ENCODE assay signal across 10 mouse cellular contexts in the genomic region with DNA sequence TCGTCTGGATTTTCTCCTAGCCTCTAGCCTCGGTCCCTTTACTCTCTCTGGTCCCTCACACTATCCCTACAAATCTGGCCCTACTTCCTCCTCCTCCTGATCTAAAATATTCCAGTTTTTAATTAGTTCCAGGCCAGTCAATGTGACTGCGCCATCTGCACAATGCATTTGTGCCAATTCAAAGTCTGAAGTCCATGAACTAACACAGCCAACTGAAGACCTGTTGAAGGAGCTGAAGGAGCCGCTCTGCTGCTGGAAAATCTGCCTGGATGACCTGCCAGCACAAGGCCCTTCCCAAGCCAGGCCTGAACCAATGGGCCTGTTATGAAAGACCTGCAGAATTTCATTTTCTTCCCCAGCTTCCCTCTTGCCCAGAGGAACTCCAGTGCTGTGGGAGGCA.
A peak's percentile ranks its signal among the peaks of the same experiment; 100 is the strongest.
DNase-seq lines count a peak whose midpoint lies in the region.
"Had no signal": no experiment of that assay in that cellular context is flagged by ENCODE, and none has a peak within 500 bp of the region (broad histone marks: within the 10 kb centered on the region; RNA-seq: fewer than 3 reads in every experiment).

No protein-coding gene starts in this region.

- peak; percentile 14 for DNase-seq in adrenal gland, postnatal 10 days
- no peak for DNase-seq in adrenal gland, adult 18-20 months (ENCODE audit: low spot score in 2 of 2)
- DNase-seq in kidney, adult 9 months, result peak; percentile 83
- no peak for DNase-seq in kidney, postnatal 10 days
- DNase-seq in cerebellum, postnatal 25 days, result peak; percentile 72 to 77
- peak; percentile 54 to 75 for DNase-seq in kidney, postnatal 36 days
- DNase-seq in left cerebral cortex, postnatal 10 days (ENCODE audit: extremely low spot score in 1 of 2, low spot score in 2 of 2), result no peak
- DNase-seq in right cerebral cortex, postnatal 10 days (ENCODE audit: low spot score in 2 of 2), result no peak
- DNase-seq: adrenal gland, postnatal 25 days; liver, embryonic 13.5 days had no signal

- intact Hi-C loops in left cerebral cortex, postnatal 10 days (cut with DNase I), result no loop called here

Comparison
In these comparisons a context has a peak if more than half of its experiments do, and no peak if none do; other contexts are left out.
1. DNase-seq: peak in adrenal gland, postnatal 10 days (single experiment), kidney, adult 9 months (single experiment), cerebellum, postnatal 25 days (2 of 2) and kidney, postnatal 36 days (2 of 2); none in adrenal gland, adult 18-20 months (0 of 2), kidney, postnatal 10 days (single experiment), left cerebral cortex, postnatal 10 days (0 of 2) and right cerebral cortex, postnatal 10 days (0 of 2).